Mouse (Mus musculus) E14TG2a.4 (cell line): ENCODE results near the gene Lrriq3.

Experiments
- CTCF ChIP-seq: conservative IDR thresholded peaks from 2 replicates; pipeline ENCODE4 v1.5.1; 2014; ENCODE audit warnings: low read length
- NANOG ChIP-seq: IDR thresholded peaks from 2 replicates; pipeline ENCODE4 v1.6.1; 2014; ENCODE audit warnings: borderline replicate concordance, low read length, mixed read lengths
- POU5F1 ChIP-seq: IDR thresholded peaks from 2 replicates; pipeline ENCODE4 v1.6.1; 2014; ENCODE audit warnings: low read length, borderline replicate concordance

DNA sequence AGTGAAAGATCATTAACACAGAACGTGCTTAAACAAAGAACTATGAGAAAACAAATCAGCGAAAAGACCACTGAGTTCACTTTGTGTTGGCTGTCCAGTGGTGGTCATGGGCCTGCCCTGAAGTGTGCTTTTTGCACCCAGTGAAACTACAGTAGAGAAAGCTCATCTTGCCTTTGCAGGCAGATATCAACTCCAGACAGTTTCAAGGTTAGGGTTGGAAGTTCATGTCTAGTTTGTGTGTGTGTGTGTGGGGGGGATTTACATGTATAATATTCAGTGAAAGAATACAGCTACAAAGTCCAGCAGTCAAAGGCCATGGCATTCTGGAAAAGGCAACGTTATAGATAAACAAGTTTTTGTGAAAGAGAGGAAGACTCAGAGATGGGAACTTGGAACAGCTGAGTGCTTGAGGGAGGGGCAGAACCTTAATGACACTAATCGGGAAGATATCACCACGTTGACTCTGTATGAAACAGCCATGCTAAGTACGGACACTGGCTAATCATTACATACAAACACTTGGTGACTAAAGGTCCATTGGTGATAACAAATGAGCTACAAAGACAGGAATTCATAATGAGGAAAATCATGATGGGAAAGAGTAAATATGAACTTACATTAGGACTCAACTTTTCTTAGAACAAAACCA is 34.3 kb upstream of the Lrriq3 start:
- TF ChIP-seq CTCF (no peak), POU5F1 (no peak), NANOG (no peak)
